Mouse (Mus musculus) mouse embryonic stem cell (cell line): ENCODE measurements around the gene Gm973.
"Not testable (repeated sequence)": the region's sequence is repeated elsewhere in the genome, so short reads cannot be mapped to it uniquely, and the experiment has no call there.

Source experiments
- in situ Hi-C, 2 experiments: fragments of 300-500 bp; cut with MboI; formaldehyde crosslinking; loops; 1 replicate in 1 of 2; 3 replicates in 1 of 2; pipeline ENCODE4 v1.14.3; 2019 to 2020; ENCODE audit warnings: low sequenced_read_pairs in 2 of 2, low pct_unique_long_range_greater_than_20kb in 1 of 2, mixed read lengths in 1 of 2; ENCODE audit not compliant: unreplicated experiment in 1 of 2

The Gm973 gene

DNA sequence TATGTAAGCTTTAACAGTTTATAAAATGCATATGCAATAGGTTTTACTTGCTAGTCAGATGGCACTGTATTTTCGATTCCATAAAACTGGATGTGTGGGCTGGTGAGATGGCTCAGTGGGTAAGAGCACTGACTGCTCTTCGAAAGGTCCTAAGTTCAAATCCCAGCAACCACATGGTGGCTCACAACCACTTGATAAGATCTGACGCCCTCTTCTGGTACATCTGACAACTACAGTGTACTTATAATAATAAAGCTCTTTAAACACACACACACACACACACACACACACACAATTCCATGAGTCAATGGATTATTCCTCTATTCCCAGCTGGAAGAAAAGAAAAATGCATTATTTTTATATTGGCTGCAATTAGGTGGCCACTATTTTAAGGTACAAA, 122.3 kb downstream of the Gm973 start:
- in situ Hi-C loops = no loop called here

DNA sequence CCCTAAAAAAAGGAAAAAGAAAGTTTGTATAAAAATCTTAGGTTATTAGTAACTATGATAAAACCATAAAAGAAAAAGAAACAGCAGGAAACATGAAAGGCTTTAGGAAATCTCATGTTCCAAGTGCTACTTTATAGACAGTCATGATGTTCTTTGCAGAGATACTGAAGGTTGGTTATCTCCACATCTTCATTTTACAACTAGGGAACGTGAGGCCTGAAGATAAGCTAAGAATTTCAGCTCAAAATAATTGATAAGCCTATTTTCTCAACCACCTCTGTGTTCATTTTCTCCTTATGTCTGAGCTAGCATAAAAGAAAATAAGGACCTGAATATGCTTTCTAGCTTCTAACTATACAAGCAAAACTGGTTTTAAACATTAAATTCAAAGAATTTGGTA, 126.4 kb downstream of the Gm973 start:
- in situ Hi-C loops = no loop called here

DNA sequence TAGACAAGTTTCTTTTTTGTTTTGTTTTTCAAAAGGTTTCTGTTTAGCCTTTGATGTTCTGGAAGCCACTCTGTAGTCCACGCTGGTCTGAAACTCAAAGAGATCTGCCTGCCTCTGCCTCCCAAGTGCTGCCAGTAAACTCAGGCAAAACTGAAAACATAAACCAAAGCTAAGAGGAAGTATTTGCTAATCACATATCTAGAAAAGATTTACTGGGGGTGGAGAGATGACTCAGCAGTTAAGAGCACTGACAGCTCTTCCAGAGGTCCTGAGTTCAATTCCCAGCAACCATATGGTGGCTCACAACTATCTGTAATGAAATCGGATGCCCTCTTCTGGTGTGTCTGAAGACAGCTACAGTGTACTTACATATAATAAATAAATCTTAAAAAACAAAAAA, 130.4 kb downstream of the Gm973 start:
- in situ Hi-C loops = not testable (repeated sequence)

DNA sequence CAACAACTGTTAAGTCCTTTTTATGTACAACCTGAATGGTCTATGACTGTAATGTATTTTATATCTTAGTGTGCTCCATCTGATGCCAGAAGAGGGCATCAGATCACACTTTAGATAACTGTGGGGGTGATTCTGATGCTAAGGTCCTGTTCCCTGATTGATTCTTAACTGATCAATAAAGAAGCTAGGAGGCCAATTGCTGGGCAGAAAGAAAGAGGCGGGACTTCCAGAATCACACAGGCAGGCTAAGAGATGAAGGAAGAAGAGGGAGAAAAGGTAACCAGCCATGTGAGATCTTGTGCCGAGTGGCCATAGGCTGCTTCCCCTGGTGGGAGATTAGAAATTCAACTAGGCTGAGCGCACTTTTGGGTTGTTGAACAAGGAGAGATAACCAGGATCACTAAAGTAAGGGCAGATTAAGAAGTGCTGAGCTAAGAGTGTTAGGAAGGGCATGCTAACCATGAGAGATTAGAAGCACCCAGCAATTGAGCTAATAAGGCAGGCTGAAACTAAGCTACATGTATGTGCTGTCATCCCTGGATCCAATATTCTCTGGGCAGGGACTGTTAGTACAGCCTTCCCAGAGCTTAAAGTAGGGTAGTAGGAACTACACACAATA, 135.2 kb downstream of the Gm973 start:
- in situ Hi-C loops = no loop called here

DNA sequence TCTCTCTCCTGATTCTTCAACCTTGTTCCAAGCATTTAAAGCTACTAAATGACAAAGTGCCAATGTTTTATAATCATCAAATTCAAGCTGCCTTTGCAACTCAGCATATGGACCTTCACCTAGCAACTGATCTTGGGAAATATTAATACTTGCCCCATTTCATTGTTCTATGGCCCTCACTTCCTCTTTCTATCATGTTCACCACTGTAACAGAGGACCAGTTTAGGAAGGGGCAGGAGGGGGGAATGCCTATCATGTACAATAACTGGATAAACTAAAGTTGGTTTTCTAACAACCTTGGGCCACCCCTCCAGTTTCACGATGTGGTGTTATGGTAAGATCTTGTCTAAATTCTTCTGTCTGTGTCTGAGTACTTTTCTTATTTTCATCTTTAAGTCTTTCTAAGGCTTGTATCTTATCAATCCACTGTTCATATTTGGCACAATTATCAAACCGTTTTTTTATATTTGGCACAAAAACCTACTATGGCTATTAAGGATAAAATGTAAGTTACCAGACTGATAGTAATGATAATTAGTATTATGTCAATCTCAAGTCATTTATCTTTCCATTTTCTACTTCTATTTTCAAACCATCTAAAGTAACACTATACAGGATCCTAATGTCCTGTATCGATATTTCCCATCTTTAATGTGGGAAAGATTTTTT, 137.3 kb downstream of the Gm973 start:
- in situ Hi-C loops = no loop called here

DNA sequence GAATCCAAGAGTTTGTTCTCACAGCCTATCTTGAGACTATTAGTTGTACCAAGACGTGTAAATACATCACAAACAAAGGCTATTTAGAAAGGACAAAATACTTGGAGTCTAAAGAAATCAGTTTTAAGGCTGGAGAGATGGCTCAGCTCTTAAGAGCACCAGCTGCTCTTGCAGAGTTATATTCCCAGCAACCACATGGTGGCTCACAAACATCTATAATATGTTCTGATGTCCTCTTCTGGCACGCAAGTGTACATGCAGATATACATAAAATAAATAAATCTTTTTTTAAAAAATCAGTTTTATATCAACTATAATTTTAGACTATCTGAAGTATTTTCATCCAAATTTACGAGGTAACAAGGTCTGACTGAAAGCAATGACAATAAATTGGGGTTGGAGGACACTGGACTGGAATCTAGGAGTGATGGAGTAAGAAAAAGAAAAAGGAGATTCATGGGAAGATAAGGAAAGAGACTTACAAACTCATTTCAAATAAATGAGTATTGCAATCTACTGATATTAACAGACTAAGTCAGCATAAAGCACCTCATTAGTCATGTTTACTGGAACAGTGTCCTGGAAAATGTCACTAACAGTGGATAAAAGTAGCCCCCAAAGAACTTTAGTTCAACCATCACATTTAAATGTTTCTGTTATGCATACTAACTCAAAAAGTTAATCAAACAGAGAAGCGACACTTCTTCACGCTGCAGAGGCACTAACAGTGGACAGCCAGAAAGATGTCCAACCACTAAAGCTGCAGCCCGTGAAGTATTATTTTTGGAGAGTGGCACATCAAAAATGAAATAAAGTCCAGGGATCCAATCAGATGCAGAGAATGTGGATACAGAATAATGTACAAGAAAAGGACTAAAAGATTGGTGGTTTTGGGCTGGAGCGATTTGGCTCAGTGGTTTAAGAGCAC, 140.4 kb downstream of the Gm973 start:
- in situ Hi-C loops = no loop called here

DNA sequence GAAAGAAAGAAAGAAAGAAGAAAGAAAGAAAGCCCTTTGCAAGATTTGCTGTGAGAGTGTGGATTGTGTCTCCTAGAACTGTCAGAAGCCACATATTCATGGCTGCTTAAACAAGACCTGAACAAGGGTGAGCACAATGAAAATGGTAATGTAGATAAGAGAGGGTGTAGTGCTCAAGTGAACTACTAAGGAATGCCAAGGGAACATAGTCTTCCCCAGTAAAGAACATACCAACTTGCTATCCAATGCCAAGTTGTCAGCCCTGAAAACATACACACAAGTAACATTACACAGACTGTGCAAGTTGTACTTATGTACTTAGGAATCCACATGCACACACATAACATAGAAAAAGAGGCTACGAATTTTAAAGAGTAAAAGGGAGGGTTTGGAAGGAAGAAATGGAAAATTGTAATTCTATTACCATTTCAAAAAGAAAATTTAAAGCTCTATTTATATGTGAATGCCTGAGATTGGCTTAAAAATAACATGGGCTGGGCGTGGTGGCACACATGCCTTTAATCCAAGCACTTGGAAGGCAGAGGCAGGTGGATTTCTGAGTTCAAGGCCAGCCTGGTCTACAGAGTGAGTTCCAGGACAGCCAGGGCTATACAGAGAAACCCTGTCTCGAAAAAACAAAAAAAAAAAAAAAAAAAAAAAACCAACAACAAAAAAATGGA, 147.5 kb downstream of the Gm973 start:
- in situ Hi-C loops = no loop called here

DNA sequence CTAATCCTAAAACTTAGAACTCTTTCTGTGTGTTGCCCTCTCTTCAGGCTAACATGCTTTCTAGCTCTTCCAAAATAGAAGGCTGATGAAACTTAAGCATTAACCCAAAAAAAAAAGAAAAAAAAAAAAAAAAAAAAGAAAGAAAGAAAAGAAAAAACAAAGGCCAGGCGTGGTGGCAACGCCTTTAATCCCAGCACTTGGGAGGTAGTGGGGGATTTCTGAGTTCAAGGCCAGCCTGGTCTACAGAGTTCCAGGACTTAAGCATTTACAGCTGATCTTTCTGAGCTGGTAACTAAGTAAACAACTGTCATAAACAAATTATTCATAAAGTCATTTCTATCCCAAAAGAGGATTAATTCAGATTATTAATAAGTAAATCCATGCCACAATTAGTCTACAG, 152.8 kb downstream of the Gm973 start:
- in situ Hi-C loops = no loop called here

DNA sequence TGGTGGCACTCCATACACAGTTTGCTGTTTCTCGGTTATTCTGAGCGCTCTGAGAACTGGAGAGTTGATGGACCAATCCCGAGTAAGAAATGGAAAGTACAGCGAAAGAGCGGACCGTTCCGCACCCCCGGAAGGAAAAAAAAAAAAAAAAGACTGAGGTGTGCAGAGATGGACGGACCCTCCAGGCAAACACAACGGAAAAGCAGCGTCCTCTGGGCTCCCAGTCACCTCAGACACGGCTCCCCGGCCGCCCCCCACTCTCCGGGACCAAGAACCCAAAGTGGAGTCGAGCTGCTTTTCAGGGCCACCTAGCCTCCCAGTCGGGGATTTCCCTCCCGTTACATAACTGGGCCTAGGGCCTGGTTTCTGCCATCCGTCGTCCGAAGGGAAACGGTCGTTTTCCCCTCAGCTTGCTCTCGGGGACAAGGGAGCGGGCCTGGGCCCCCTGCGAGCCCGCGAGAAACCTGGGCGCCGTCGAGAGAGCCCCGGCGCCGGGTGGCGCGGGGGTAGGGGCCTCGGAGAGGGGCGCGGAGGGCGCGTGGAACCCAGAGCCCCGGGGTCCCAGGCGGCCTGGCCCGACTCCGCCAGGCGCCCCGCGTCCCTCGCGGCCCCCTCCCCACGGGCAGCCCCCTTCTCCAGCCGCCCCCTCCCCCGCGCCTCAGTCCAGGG, 154.0 kb downstream of the Gm973 start:
- in situ Hi-C loops = no loop called here

DNA sequence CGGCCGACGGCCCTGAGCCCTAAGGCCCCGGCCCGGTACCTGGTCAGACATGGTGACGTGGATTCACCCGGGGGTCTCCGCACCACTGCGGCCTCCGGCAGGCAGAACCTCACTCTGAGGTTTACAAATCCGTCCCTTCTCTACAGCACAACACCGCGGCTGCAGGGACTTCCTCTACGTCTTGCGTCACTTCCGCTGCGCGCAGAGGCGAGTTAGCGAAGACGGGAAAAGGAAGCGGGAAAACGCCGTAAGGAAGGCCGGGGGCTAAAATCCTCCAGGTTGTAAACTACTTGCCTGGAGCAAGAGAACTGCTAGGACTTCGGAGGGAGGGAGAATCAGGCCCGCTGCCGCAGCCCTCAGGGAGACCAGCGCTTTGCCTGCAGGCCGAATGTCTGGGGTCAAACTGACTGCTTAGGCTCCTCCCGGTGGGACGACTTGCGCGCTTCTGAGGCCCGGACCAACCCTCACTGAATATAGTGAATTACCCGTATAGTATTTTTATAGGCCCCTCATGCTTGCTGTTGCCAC, 154.6 kb downstream of the Gm973 start, which contains the start of gene Sumo1:
Sumo1 (minus strand) TSS at position 194 of the 528 bp plus-strand sequence.
- in situ Hi-C loops = no loop called here

DNA sequence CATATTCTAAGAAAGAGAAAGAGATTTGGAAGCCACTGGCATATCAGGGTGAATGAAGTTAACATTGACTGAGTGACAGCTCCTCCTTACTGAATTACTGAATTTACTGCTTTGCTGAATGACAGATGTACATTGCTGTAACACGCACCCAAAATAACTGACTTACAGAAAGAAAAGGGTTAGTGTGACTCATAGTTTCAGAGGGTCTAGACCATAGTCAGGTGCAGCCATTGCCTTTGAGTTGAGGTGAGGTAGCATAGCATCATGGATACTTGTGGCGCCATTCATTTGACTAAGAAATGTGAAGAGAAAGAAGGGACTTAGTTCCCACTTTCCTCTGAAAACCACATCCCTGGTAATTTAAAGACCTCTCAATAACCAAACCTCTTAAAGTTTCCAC, 157.6 kb downstream of the Gm973 start:
- in situ Hi-C loops = no loop called here

DNA sequence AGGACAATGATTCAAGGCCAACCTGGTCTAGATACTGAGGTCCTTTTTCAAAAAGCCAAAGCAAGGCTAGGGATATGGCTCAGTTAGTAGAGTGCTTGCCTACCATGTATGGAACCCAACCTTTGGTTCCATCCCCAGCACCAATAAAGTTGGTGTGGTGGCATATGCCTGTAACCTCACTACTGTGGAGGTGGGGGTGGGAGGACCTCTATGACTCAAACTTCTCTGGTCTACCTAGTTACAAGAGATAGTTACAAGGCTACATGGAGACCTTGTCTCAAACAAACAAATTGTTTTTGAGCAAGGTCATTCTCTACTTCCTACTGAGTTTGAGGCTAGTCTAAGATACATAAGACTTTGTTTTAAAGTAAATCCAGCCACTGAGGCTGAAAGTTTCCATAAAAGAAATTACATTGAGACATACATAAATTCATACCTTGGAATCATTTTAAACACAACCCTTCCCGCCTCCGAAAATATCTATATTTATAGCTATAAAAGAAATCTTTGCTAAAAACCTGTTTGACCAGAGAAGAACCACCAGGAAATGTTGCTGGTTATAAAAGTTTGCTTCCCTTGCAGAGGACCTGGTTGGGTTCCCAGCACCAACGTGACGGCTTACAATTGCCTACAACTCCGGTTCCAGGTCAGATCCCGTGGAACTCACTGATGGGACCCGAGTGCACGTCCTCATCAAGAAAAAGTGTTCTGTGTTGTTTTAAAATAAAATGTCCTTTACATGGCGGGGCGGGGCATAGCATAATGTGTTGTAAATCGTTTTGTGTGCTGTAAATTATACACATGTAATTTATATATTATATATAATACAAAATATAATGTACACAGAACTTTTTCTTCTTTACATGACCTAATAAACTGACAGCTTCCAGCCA, 168.1 kb downstream of the Gm973 start:
- in situ Hi-C loops = loop anchor here in 1 of 2 experiments (25.0 kb wide), 1 partner anchor 1272 kb away; the partner anchor contains the start of gene Clk1

DNA sequence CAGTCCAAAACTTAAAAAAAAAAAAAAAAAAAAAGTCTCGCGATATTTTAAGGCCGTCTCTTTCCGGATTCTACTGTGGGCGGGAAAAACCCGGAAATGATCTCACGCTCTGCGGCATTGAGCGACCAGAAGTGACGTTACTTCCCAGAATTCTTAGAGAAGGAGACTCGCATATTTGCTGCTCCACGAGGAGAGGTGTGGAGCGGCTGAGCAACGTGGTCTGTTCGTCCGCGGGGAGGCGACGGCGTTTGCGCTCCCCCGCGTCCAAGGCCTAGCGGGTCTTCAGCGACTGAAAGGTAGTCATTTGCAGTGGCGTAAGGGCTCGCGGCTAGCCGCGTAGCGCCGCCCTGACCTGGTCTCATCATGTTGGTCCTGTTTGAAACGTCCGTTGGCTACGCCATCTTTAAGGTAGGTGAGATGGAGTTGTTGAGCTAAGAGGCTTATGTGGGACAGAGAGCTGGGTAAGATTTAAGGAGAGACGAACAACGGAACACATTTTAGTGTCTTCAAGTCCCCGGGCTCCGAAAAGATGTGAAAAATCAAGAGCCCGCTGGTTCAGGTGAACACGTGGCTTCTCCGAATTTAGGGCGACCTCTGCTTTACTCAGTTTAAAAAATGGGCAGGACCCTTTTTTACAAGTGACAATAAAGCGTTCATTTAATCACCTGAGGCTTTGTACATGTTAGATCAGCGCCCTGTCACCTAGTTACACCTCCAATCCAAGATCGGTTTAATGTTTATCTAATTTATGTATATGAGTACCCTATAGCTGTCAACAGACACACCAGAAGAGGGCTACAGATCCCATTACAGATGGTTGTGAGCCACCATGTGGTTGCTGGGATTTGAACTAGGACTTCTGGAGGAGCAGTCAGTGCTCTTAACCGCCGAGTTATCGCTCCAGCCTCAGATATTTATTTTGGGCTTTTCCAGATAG, 169.0 kb downstream of the Gm973 start, which contains the start of gene Nop58:
Nop58 (plus strand) TSS at position 153 of the 937 bp plus-strand sequence.
- in situ Hi-C loops = loop anchor here in 1 of 2 experiments (25.0 kb wide), 1 partner anchor 1273 kb away; the partner anchor contains the start of gene Clk1
